21 mouse cellular contexts compared by ENCODE assay signal in genomic region chr2:74306301-74306700, GRCm38 (mm10).
DNase-seq lines count a peak whose midpoint lies in the region; ATAC-seq lines count a peak whose summit lies in the region.
"Had no signal": no experiment of that assay in that cellular context is flagged by ENCODE, and none has a peak within 500 bp of the region (broad histone marks: within the 10 kb centered on the region; RNA-seq: fewer than 3 reads in every experiment).

No protein-coding gene starts in this region.

- no peaks in the 10 kb centered on the region for H3K36me3 ChIP-seq in heart, embryonic 11.5 days (ENCODE audit: control insufficient read depth, insufficient read depth, low read length)
- H3K36me3 ChIP-seq in midbrain, embryonic 11.5 days (ENCODE audit: control insufficient read depth, insufficient read depth, low read length), result no peaks in the 10 kb centered on the region
- no peaks in the 10 kb centered on the region for H3K36me3 ChIP-seq in midbrain, embryonic 13.5 days
- H3K36me3 ChIP-seq: G1E had no signal

- ATAC-seq in heart, embryonic 11.5 days (replicated peaks; ENCODE audit: insufficient number of reproducible peaks, low FRiP score, low TSS enrichment), result 0 out of 2 replicates have a peak, but pooled peaks have one; percentile 10
- ATAC-seq in midbrain, embryonic 11.5 days (ENCODE audit: low FRiP score), result no peak
- ATAC-seq in midbrain, embryonic 13.5 days, result no peak
- ATAC-seq: activated CD4-positive, CD25-positive, alpha-beta regulatory T cell, adult 4 months; CD4-positive, CD25-positive, alpha-beta regulatory T cell, adult 4 months; Patski had no signal

- peak; percentile 51 for DNase-seq in heart, adult 11 months
- no peak for DNase-seq in heart, adult 9 months (ENCODE audit: low spot score in 2 of 2)
- no peak for DNase-seq in heart, postnatal 14 days
- DNase-seq in midbrain, embryonic 11.5 days (ENCODE audit: low spot score, missing footprints), result peak; percentile 54
- DNase-seq: adrenal gland, adult 2 months; adrenal gland, adult 8-10 months; adrenal gland, postnatal 10 days; adrenal gland, postnatal 14 days; adrenal gland, postnatal 25 days; adrenal gland, postnatal 36 days; B cell, adult 2 months; cerebellum, adult 11 months; cerebellum, adult 11-12 months; cerebellum, adult 18-20 months had no signal

- intact Hi-C loops in heart, postnatal 14 days (cut with DNase I), result no loop called here

- no peak overlapping the region for H3K9ac ChIP-seq in heart, embryonic 11.5 days (ENCODE audit: low read depth, low read length)
- no peak overlapping the region for H3K9ac ChIP-seq in midbrain, embryonic 11.5 days (ENCODE audit: low read length)
- no peak overlapping the region for H3K9ac ChIP-seq in midbrain, embryonic 13.5 days (replicated peaks)

- H3K4me1 ChIP-seq in heart, embryonic 11.5 days (ENCODE audit: control insufficient read depth, insufficient read depth, low read length), result no peaks in the 10 kb centered on the region
- no peaks in the 10 kb centered on the region for H3K4me1 ChIP-seq in midbrain, embryonic 11.5 days (ENCODE audit: control insufficient read depth, insufficient read depth, low read length)
- H3K4me1 ChIP-seq in midbrain, embryonic 13.5 days (replicated peaks), result no peaks in the 10 kb centered on the region

- no peak overlapping the region for H3K27ac ChIP-seq in heart, embryonic 11.5 days (ENCODE audit: low read depth, low read length)
- H3K27ac ChIP-seq in midbrain, embryonic 11.5 days (ENCODE audit: low read depth, low read length), result no peak overlapping the region
- H3K27ac ChIP-seq in midbrain, embryonic 13.5 days, result no peak overlapping the region

- no peak overlapping the region for H3K4me3 ChIP-seq in heart, embryonic 11.5 days (ENCODE audit: low read depth, low read length)
- H3K4me3 ChIP-seq in midbrain, embryonic 11.5 days (ENCODE audit: low read depth, low read length), result no peak overlapping the region
- H3K4me3 ChIP-seq in midbrain, embryonic 13.5 days (replicated peaks), result no peak overlapping the region

- H3K9me3 ChIP-seq in heart, embryonic 11.5 days (replicated peaks; ENCODE audit: control insufficient read depth, low read length), result no peaks in the 10 kb centered on the region
- no peaks in the 10 kb centered on the region for H3K9me3 ChIP-seq in midbrain, embryonic 11.5 days (ENCODE audit: control insufficient read depth, low read length)
- H3K9me3 ChIP-seq in midbrain, embryonic 13.5 days, result no peaks in the 10 kb centered on the region
- H3K9me3 ChIP-seq: G1E had no signal

- no peaks in the 10 kb centered on the region for H3K27me3 ChIP-seq in heart, embryonic 11.5 days (ENCODE audit: control insufficient read depth, insufficient read depth, low read length)
- H3K27me3 ChIP-seq in midbrain, embryonic 11.5 days (ENCODE audit: control insufficient read depth, insufficient read depth, low read length), result no peaks in the 10 kb centered on the region
- peaks cover 6% of the 10 kb centered on the region for H3K27me3 ChIP-seq in midbrain, embryonic 13.5 days
- H3K27me3 ChIP-seq: CH12.LX had no signal

- WGBS in heart, embryonic 11.5 days (ENCODE audit: insufficient replicate concordance), result 78% methylated on average over 9 of the region's 9 CpGs
- 88% methylated on average over 9 of the region's 9 CpGs for WGBS in midbrain, embryonic 11.5 days
- 84% methylated on average over 9 of the region's 9 CpGs for WGBS in midbrain, embryonic 13.5 days

- H3K4me2 ChIP-seq in heart, embryonic 11.5 days, result no peak overlapping the region
- no peak overlapping the region for H3K4me2 ChIP-seq in midbrain, embryonic 11.5 days
- no peak overlapping the region for H3K4me2 ChIP-seq in midbrain, embryonic 13.5 days (replicated peaks)

Comparison
In these comparisons a context has a peak if more than half of its experiments do, and no peak if none do; other contexts are left out.
1. DNase-seq: peak in heart, adult 11 months (single experiment) and midbrain, embryonic 11.5 days (single experiment); none in heart, adult 9 months (0 of 2) and heart, postnatal 14 days (0 of 2).